Mouse (Mus musculus) thymus, adult 2 months (tissue): ENCODE results near the gene Ntm. TPM values are rescaled to one million over a fixed set of nuclear protein-coding genes. Genes with fewer than 3 reads are reported as not detected.

ENCODE experiments used
- DNase-seq: peaks from one replicate; pipeline ENCODE4 v3.0.0; 2021
- H3K27ac ChIP-seq: fragments of 200-500 bp; 2 replicates; pipeline ENCODE4 v1.5.1; 2012; ENCODE audit warnings: low read length, control low read depth; ENCODE audit not compliant: control insufficient read depth, insufficient read depth
- H3K27me3 ChIP-seq: fragments of 200-500 bp; 2 replicates; pipeline ENCODE4 v1.6.1; 2012; ENCODE audit warnings: mild to moderate bottlenecking, low read length, moderate library complexity, mixed read lengths; ENCODE audit not compliant: control insufficient read depth, insufficient read depth
- H3K36me3 ChIP-seq: fragments of 200-500 bp; 2 replicates; pipeline ENCODE4 v1.6.1; 2012; ENCODE audit warnings: mild to moderate bottlenecking, low read length, moderate library complexity; ENCODE audit not compliant: control insufficient read depth, insufficient read depth
- H3K4me1 ChIP-seq: fragments of 200-500 bp; replicated peaks from 2 replicates; pipeline ENCODE4 v1.6.1; 2012; ENCODE audit warnings: low read length; ENCODE audit not compliant: control insufficient read depth, insufficient read depth
- H3K4me3 ChIP-seq: fragments of 200-500 bp; 2 replicates; pipeline ENCODE4 v1.5.1; 2012; ENCODE audit warnings: mild to moderate bottlenecking, low read length, control low read depth, moderate library complexity; ENCODE audit not compliant: control insufficient read depth, insufficient read depth
- CTCF ChIP-seq: fragments of 200-500 bp; IDR thresholded peaks from 2 replicates; pipeline ENCODE4 v1.5.1; 2012; ENCODE audit warnings: mild to moderate bottlenecking, control low read depth, low read length, moderate library complexity, borderline replicate concordance; ENCODE audit not compliant: control insufficient read depth, poor library complexity, insufficient read depth; ENCODE audit errors: extremely low read depth
- POLR2A ChIP-seq: fragments of 200-500 bp; IDR thresholded peaks from 2 replicates; pipeline ENCODE4 v1.6.1; 2012; ENCODE audit warnings: mild to moderate bottlenecking, low read length, control low read depth, moderate library complexity; ENCODE audit not compliant: control insufficient read depth, poor library complexity, insufficient read depth; ENCODE audit errors: extremely low read depth
- WGBS: fragments of 180-500 bp; shearing (Covaris S2); methylation state at CpG from one replicate; pipeline ENCODE4 v1.1.7; 2018; 5-methylcytosine and 5-hydroxymethylcytosine counted together
- polyA plus RNA-seq: library from polyadenylated mRNA; depleted of rRNA; stranded (reverse); fragments of >200 nt; gene quantifications from 2 replicates; pipeline ENCODE4 v1.2.3, GENCODE M21; 2012

Ntm gene
- polyA plus RNA-seq, 1 experiment = 0.19 TPM

GRCm38 (mm10) chr9:29534773-29535172 lies 428.2 kb downstream of the Ntm start:
- Histone ChIP-seq H3K4me3 (no peak overlapping the region), H3K27me3 (no peaks in the 10 kb centered on the region), H3K36me3 (no peaks in the 10 kb centered on the region), H3K4me1 (no peaks in the 10 kb centered on the region), H3K27ac (no peak overlapping the region)
- TF ChIP-seq CTCF (no peak), POLR2A (no peak)
- WGBS = 93% methylated on average over 6 of the region's 6 CpGs
- DNase-seq = no peak

GRCm38 (mm10) chr9:29534304-29534703 lies 428.6 kb downstream of the Ntm start:
- 84% methylated on average over 7 of the region's 7 CpGs for WGBS
- no peaks in the 10 kb centered on the region for H3K4me1 ChIP-seq
- TF ChIP-seq POLR2A (no peak), CTCF (no peak)
- H3K27ac ChIP-seq = no peak overlapping the region
- no peaks in the 10 kb centered on the region for H3K36me3 ChIP-seq
- no peak for DNase-seq
- H3K27me3 ChIP-seq = no peaks in the 10 kb centered on the region
- no peak overlapping the region for H3K4me3 ChIP-seq

GRCm38 (mm10) chr9:29533556-29533955 lies 429.4 kb downstream of the Ntm start:
- 50% methylated on average over 1 of the region's 1 CpGs for WGBS
- H3K4me3 ChIP-seq = no peak overlapping the region
- H3K4me1 ChIP-seq = no peaks in the 10 kb centered on the region
- H3K36me3 ChIP-seq = no peaks in the 10 kb centered on the region
- no peak for DNase-seq
- no peaks in the 10 kb centered on the region for H3K27me3 ChIP-seq
- H3K27ac ChIP-seq = no peak overlapping the region
- TF ChIP-seq POLR2A = no peak
- no peak for TF ChIP-seq CTCF

GRCm38 (mm10) chr9:29531147-29531917 lies 431.6 kb downstream of the Ntm start:
- Histone ChIP-seq H3K4me3 (no peak overlapping the region), H3K27ac (no peak overlapping the region), H3K27me3 (no peaks in the 10 kb centered on the region), H3K4me1 (no peaks in the 10 kb centered on the region), H3K36me3 (no peaks in the 10 kb centered on the region)
- TF ChIP-seq CTCF (no peak), POLR2A (no peak)
- DNase-seq = no peak
- WGBS = 81% methylated on average over 6 of the region's 6 CpGs

GRCm38 (mm10) chr9:29524109-29524508 lies 438.8 kb downstream of the Ntm start:
- TF ChIP-seq POLR2A (no peak), CTCF (no peak)
- H3K36me3 ChIP-seq = no peaks in the 10 kb centered on the region
- H3K4me1 ChIP-seq = no peaks in the 10 kb centered on the region
- H3K27me3 ChIP-seq = no peaks in the 10 kb centered on the region
- WGBS = 81% methylated on average over 1 of the region's 1 CpGs
- DNase-seq = no peak
- no peak overlapping the region for H3K4me3 ChIP-seq
- H3K27ac ChIP-seq = no peak overlapping the region

GRCm38 (mm10) chr9:29523221-29523620 lies 439.7 kb downstream of the Ntm start:
- 70% methylated on average over 3 of the region's 3 CpGs for WGBS
- H3K27me3 ChIP-seq = no peaks in the 10 kb centered on the region
- H3K27ac ChIP-seq = no peak overlapping the region
- DNase-seq = no peak
- TF ChIP-seq CTCF = no peak
- no peak for TF ChIP-seq POLR2A
- H3K4me3 ChIP-seq = no peak overlapping the region
- no peaks in the 10 kb centered on the region for H3K4me1 ChIP-seq
- H3K36me3 ChIP-seq = no peaks in the 10 kb centered on the region
